Mouse (Mus musculus) limb, embryonic 14.5 days (tissue): ENCODE results near the gene Nlk. TPM values are rescaled to one million over a fixed set of nuclear protein-coding genes. Genes with fewer than 3 reads are reported as not detected.

Experiments used
- ATAC-seq: fragments of 200-750 bp; cut with Nextera tagmentation; 2 replicates; pipeline ENCODE4 v1.8.0; 2017; ENCODE audit warnings: low read depth, moderate number of reproducible peaks, moderate TSS enrichment; ENCODE audit not compliant: low FRiP score
- DNase-seq: peaks from one replicate; pipeline ENCODE4 v3.0.0-alpha.2; 2015; ENCODE audit warnings: low spot score
- H3K27ac ChIP-seq: fragments of 300-500 bp; sonication (generic); replicated peaks from 2 replicates; pipeline ENCODE4 v1.5.1; 2014; ENCODE audit warnings: low read depth, mild to moderate bottlenecking, low read length, moderate library complexity, mixed read lengths
- H3K27me3 ChIP-seq: fragments of 300-500 bp; sonication (generic); 2 replicates; pipeline ENCODE4 v1.6.1; 2014; ENCODE audit warnings: low read length, mixed read lengths; ENCODE audit not compliant: control insufficient read depth, insufficient read depth
- H3K36me3 ChIP-seq: fragments of 300-500 bp; sonication (generic); 2 replicates; pipeline ENCODE4 v1.6.1; 2014; ENCODE audit warnings: mild to moderate bottlenecking, low read length, moderate library complexity, mixed read lengths; ENCODE audit not compliant: control insufficient read depth, insufficient read depth
- H3K4me1 ChIP-seq: fragments of 300-500 bp; sonication (generic); 2 replicates; pipeline ENCODE4 v1.6.1; 2014; ENCODE audit warnings: antibody characterized with exemption, low read length, mixed read lengths; ENCODE audit not compliant: control insufficient read depth, insufficient read depth
- H3K4me2 ChIP-seq: fragments of 300-500 bp; sonication (generic); replicated peaks from 2 replicates; pipeline ENCODE4 v1.6.1; 2014; ENCODE audit warnings: low read depth, mild to moderate bottlenecking, low read length, moderate library complexity; ENCODE audit not compliant: severe bottlenecking
- H3K4me3 ChIP-seq: fragments of 300-500 bp; sonication (generic); replicated peaks from 2 replicates; pipeline ENCODE4 v1.5.1; 2014; ENCODE audit warnings: low read length
- H3K9ac ChIP-seq: fragments of 300-500 bp; sonication (generic); 2 replicates; pipeline ENCODE4 v1.6.1; 2014; ENCODE audit warnings: mild to moderate bottlenecking, low read depth, low read length, moderate library complexity; ENCODE audit not compliant: severe bottlenecking
- H3K9me3 ChIP-seq: fragments of 300-500 bp; sonication (generic); 2 replicates; pipeline ENCODE4 v1.6.1; 2016; ENCODE audit warnings: low read length; ENCODE audit not compliant: control insufficient read depth
- POLR2A ChIP-seq: fragments of 200-500 bp; IDR thresholded peaks from 2 replicates; pipeline ENCODE4 v1.8.0; 2012; ENCODE audit warnings: inconsistent platforms, mild to moderate bottlenecking, moderate library complexity, borderline replicate concordance; ENCODE audit not compliant: insufficient read depth, insufficient read length; ENCODE audit errors: extremely low read depth
- WGBS: fragments of 180-500 bp; shearing (Covaris S2); extraction: QIAGEN DNeasy Blood & Tissue Kit; methylation state at CpG from one replicate; pipeline ENCODE4 v1.1.7; 2014; 5-methylcytosine and 5-hydroxymethylcytosine counted together
- polyA plus RNA-seq, 2 experiments: library from polyadenylated mRNA; depleted of rRNA in 1 of 2; stranded (reverse) in 1 of 2; unstranded in 1 of 2; fragments of >200 nt; fragmentation: Nextera tagmentation in 1 of 2; extraction: Ambion mirVana in 1 of 2; gene quantifications; 2 replicates each; pipeline versions ENCODE4 v1.2.1 to v1.2.3; 2012 to 2014

Nlk gene
- polyA plus RNA-seq, 2 experiments, result 11.9 to 15.8 TPM

GRCm38 (mm10) chr11:78739361-78739760 is 42.2 kb upstream of the Nlk start:
- no peak for TF ChIP-seq POLR2A
- Histone ChIP-seq H3K9ac (no peak overlapping the region), H3K4me3 (no peak overlapping the region)

GRCm38 (mm10) chr11:78736877-78737408 is 39.8 kb upstream of the Nlk start:
- Histone ChIP-seq H3K9ac (no peak overlapping the region), H3K4me3 (no peak overlapping the region), H3K36me3 (no peaks in the 10 kb centered on the region), H3K4me2 (no peak overlapping the region), H3K27ac (no peak overlapping the region), H3K27me3 (no peaks in the 10 kb centered on the region), H3K9me3 (no peaks in the 10 kb centered on the region), H3K4me1 (no peaks in the 10 kb centered on the region)
- DNase-seq, result no peak
- ATAC-seq, result no peak
- WGBS, result 65% methylated on average over 3 of the region's 3 CpGs
- no peak for TF ChIP-seq POLR2A

More at GRCm38 (mm10) chr11:78739361-78739760, 42.2 kb upstream of the Nlk start:
- Histone ChIP-seq H3K4me1 (no peaks in the 10 kb centered on the region), H3K4me2 (no peak overlapping the region), H3K27me3 (no peaks in the 10 kb centered on the region), H3K27ac (no peak overlapping the region), H3K9me3 (no peaks in the 10 kb centered on the region), H3K36me3 (no peaks in the 10 kb centered on the region)
- no peak for ATAC-seq
- DNase-seq, result no peak

DNA sequence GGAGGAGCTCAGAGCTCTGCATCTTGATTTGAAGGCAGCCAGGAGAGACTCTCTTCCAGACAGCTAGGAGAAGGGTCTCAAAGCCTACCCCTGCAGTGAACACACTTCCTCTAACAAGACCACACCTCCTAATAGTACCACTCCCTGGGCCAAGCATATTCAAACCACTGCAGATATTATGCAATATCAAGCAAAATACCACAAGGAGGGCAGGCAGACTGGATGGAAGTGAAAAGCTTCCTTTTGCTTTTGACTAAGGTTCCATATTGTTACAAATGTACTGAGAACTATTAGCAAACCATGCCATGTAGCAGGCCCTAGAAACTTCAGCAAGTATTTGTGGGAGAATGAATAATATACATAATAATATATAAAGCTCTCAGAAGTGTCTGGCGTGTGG is 38.0 kb upstream of the Nlk start:
- Histone ChIP-seq H3K36me3 (no peaks in the 10 kb centered on the region), H3K4me3 (no peak overlapping the region), H3K4me1 (no peaks in the 10 kb centered on the region), H3K9ac (no peak overlapping the region), H3K27ac (no peak overlapping the region), H3K9me3 (no peaks in the 10 kb centered on the region), H3K27me3 (no peaks in the 10 kb centered on the region), H3K4me2 (no peak overlapping the region)
- no peak for DNase-seq
- WGBS, result 91% methylated on average over 1 of the region's 1 CpGs
- ATAC-seq, result no peak
- no peak for TF ChIP-seq POLR2A

- Histone ChIP-seq H3K4me1 (no peaks in the 10 kb centered on the region), H3K9me3 (no peaks in the 10 kb centered on the region), H3K27me3 (no peaks in the 10 kb centered on the region), H3K9ac (no peak overlapping the region), H3K36me3 (no peaks in the 10 kb centered on the region), H3K4me2 (no peak overlapping the region), H3K4me3 (no peak overlapping the region), H3K27ac (no peak overlapping the region)
- ATAC-seq, result no peak
- DNase-seq, result no peak
- no peak for TF ChIP-seq POLR2A
- 88% methylated on average over 6 of the region's 6 CpGs for WGBS
These were observed 35.4 kb upstream of the Nlk start for GRCm38 (mm10) chr11:78732619-78733018.

DNA sequence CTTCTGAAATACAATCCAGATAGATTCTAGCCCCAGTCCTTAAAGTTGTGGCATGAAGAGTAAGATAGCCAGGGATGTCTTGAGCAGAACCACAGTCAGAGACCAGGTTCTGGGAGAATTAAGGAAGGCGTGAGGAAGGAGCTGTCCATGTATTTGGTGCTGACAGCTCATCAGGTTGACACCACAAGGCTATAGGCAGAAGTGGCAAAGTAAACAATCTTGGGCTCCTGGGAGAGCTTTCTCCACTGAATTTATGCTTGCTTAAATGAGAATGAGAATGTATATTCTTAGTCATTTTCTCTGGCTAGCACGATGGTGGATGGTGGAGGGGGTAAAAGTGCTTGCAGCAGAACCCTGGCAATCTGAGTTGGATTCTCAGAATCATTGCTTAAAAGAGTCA is 33.7 kb upstream of the Nlk start:
- Histone ChIP-seq H3K27me3 (no peaks in the 10 kb centered on the region), H3K4me2 (no peak overlapping the region), H3K4me3 (no peak overlapping the region), H3K27ac (no peak overlapping the region), H3K9me3 (no peaks in the 10 kb centered on the region), H3K4me1 (no peaks in the 10 kb centered on the region), H3K9ac (no peak overlapping the region), H3K36me3 (no peaks in the 10 kb centered on the region)
- TF ChIP-seq POLR2A, result no peak
- 19% methylated on average over 2 of the region's 2 CpGs for WGBS
- ATAC-seq (no peak), DNase-seq (peak; percentile 55)

GRCm38 (mm10) chr11:78728041-78728440 is 30.9 kb upstream of the Nlk start:
- no peak for ATAC-seq
- 78% methylated on average over 4 of the region's 4 CpGs for WGBS

More at GRCm38 (mm10) chr11:78728041-78728440, 30.9 kb upstream of the Nlk start:
- no peaks in the 10 kb centered on the region for H3K4me1 ChIP-seq
- H3K4me2 ChIP-seq, result no peak overlapping the region
- no peaks in the 10 kb centered on the region for H3K9me3 ChIP-seq
- H3K27ac ChIP-seq, result no peak overlapping the region
- H3K27me3 ChIP-seq, result no peaks in the 10 kb centered on the region
- no peak for DNase-seq
- no peak overlapping the region for H3K9ac ChIP-seq
- H3K36me3 ChIP-seq, result no peaks in the 10 kb centered on the region
- no peak overlapping the region for H3K4me3 ChIP-seq
- TF ChIP-seq POLR2A, result no peak
